Mouse (Mus musculus) megakaryocyte, embryonic 14.5 days (primary cell): ENCODE data around the gene Rdh8. TPM values are rescaled to one million over a fixed set of nuclear protein-coding genes. Genes with fewer than 3 reads are reported as not detected.

Experiments
- H3K27me3 ChIP-seq: replicated peaks from 2 replicates; pipeline ENCODE3; 2012; ENCODE audit warnings: inconsistent platforms
- H3K36me3 ChIP-seq: replicated peaks from 2 replicates; pipeline ENCODE3; 2012; ENCODE audit warnings: low read length, inconsistent platforms, mixed read lengths
- H3K4me1 ChIP-seq: 2 replicates; pipeline ENCODE4 v1.6.1; 2012; ENCODE audit warnings: inconsistent platforms
- H3K4me3 ChIP-seq: replicated peaks from 2 replicates; pipeline ENCODE3; 2012; ENCODE audit warnings: moderate library complexity, mild to moderate bottlenecking, inconsistent platforms
- H3K9me3 ChIP-seq: 2 replicates; pipeline ENCODE4 v1.6.1; 2012; ENCODE audit warnings: inconsistent platforms
- FLI1 ChIP-seq: IDR thresholded peaks from 2 replicates; pipeline ENCODE4 v1.6.1; 2012; ENCODE audit warnings: low read length, inconsistent platforms, mixed read lengths
- GATA1 ChIP-seq: IDR thresholded peaks from 3 replicates; pipeline ENCODE4 v1.6.1; 2012; ENCODE audit warnings: mixed read lengths, low read length, inconsistent platforms, borderline replicate concordance
- polyA plus RNA-seq: library from polyadenylated mRNA; stranded (reverse); fragments of >175 nt; gene quantifications from 2 replicates; pipeline ENCODE4 v1.2.3, GENCODE M21; 2012; ENCODE audit warnings: low replicate concordance; ENCODE audit not compliant: insufficient read depth

The Rdh8 gene
- polyA plus RNA-seq: not detected in 2 replicates

GRCm38 (mm10) chr9:20818236-20818635, at the start of gene Rdh8:
Gene Rdh8 (plus strand): TSS chr9:20818503.
- no peaks in the 10 kb centered on the region for H3K9me3 ChIP-seq
- TF ChIP-seq GATA1 (no peak), FLI1 (no peak)
- H3K4me3 ChIP-seq: no peak within 1 kb of the TSS
- peaks cover 47% of the 10 kb centered on the region for H3K27me3 ChIP-seq
- no peaks in the 10 kb centered on the region for H3K36me3 ChIP-seq
- peaks cover 7% of the 10 kb centered on the region for H3K4me1 ChIP-seq

GRCm38 (mm10) chr9:20781286-20781685, 37.0 kb upstream of the Rdh8 start:
- TF ChIP-seq GATA1: no peak
- no peak for TF ChIP-seq FLI1
- Histone ChIP-seq H3K36me3 (no peaks in the 10 kb centered on the region), H3K4me3 (no peak overlapping the region), H3K27me3 (peaks cover 26% of the 10 kb centered on the region), H3K4me1 (no peaks in the 10 kb centered on the region), H3K9me3 (peaks cover 43% of the 10 kb centered on the region)

GRCm38 (mm10) chr9:20785055-20785454, 33.2 kb upstream of the Rdh8 start:
- TF ChIP-seq FLI1: no peak
- TF ChIP-seq GATA1: no peak
- Histone ChIP-seq H3K36me3 (no peaks in the 10 kb centered on the region), H3K4me3 (no peak overlapping the region), H3K9me3 (peaks cover 39% of the 10 kb centered on the region), H3K4me1 (no peaks in the 10 kb centered on the region), H3K27me3 (peaks cover 32% of the 10 kb centered on the region)

- Histone ChIP-seq H3K9me3 (peaks cover 21% of the 10 kb centered on the region), H3K4me1 (0 out of 2 replicates have a peak, but pooled peaks cover 4% of the 10 kb centered on the region), H3K4me3 (no peak overlapping the region), H3K27me3 (peaks cover 37% of the 10 kb centered on the region), H3K36me3 (no peaks in the 10 kb centered on the region)
- TF ChIP-seq FLI1 (no peak), GATA1 (no peak)
Measured at GRCm38 (mm10) chr9:20787992-20788391, 30.3 kb upstream of the Rdh8 start.

DNA sequence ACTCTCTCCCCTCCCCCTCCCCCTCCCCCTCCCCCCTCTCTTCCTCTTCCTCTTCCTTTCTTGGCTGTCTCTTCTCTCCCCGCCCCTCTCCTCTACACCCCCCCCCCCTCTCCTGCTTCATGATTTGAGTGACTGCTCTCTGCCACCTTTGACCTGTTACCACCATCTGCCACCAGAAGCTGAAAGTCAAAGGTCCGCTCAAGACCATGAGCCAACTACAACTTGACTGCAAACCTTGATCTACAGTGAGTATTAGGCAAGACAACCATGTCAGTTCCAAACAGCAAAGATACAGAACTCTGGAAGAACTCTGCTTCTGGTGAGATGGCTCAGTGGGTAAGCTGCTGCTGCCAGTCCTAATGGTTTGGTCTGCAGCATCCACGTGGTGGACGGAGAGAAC, 28.7 kb upstream of the Rdh8 start:
- H3K27me3 ChIP-seq: peaks cover 34% of the 10 kb centered on the region
- H3K4me1 ChIP-seq: peaks cover 18% of the 10 kb centered on the region
- H3K9me3 ChIP-seq: peaks cover 11% of the 10 kb centered on the region
- H3K4me3 ChIP-seq: no peak overlapping the region
- H3K36me3 ChIP-seq: no peaks in the 10 kb centered on the region
- no peak for TF ChIP-seq GATA1
- TF ChIP-seq FLI1: no peak

DNA sequence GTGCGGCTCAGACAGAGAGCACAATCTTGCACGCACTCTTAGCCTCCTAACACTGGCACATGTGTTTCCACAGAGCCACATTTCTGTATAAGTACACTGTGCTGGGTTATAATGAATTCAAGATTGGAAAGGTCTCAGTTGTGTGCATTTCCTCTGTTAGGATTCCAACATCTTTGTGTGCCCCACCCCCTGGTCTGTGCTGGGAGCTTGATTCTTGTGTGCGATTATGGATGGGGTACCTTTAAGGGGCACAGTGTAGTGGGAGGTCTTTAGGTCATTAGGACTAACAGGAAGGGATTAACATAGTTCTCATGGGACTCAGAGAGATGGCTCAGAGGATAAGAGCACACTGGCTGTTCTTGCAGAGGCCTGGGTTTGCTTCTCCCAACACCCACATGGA, 28.0 kb upstream of the Rdh8 start:
- Histone ChIP-seq H3K4me1 (peaks cover 22% of the 10 kb centered on the region), H3K9me3 (peaks cover 11% of the 10 kb centered on the region), H3K4me3 (no peak overlapping the region), H3K36me3 (no peaks in the 10 kb centered on the region), H3K27me3 (peaks cover 32% of the 10 kb centered on the region)
- no peak for TF ChIP-seq GATA1

GRCm38 (mm10) chr9:20794108-20794806, 24.0 kb upstream of the Rdh8 start:
- H3K9me3 ChIP-seq: no peaks in the 10 kb centered on the region
- H3K4me3 ChIP-seq: peak overlapping the region; percentile 77
- no peaks in the 10 kb centered on the region for H3K36me3 ChIP-seq
- H3K4me1 ChIP-seq: peaks cover 33% of the 10 kb centered on the region
- peaks cover 36% of the 10 kb centered on the region for H3K27me3 ChIP-seq
- TF ChIP-seq GATA1 (no peak), FLI1 (no peak)

DNA sequence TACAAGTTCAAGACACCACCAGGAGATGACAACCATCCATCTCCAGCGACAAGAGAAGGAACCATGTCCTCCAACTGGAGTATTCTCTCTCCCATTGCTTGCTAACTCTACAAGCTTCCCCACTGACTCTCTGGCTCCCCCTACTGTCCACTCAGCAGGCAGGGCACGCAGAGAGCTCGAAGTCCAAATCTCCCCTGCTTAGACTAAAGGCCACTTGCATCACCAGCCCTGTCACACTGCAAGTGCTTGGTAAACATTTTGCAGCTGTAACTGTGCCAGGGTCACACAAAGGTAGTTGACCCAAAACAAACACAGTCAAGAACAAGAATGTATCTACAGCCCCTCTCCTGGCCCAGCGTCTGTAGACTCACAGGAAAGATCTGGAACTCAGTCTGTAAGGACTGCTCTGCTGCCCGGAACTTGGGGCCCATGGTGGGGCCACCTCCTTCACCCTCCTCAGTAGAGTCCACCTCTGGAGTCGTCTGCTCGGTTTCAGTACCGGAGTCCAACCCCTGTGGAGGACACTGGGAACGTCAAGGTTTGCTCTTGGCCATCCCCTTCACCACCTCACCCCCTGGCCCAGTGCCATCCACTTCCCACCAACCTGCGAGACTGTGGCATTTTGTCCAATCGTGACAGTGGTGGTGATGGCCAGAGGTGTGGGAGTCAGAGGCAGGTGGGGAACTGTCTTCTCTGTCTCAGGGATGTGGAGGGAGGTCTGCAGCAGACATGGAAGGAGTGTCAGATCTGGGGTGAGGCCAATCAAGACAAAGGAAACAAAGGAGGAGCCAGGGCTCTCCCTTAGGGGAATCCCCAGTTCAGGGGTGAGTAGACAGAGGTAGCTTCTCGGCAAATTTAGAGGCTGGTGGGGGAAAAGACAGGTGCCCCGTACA, 13.8 kb upstream of the Rdh8 start:
- 0 out of 2 replicates have a peak, but pooled peaks cover 4% of the 10 kb centered on the region for H3K4me1 ChIP-seq
- H3K27me3 ChIP-seq: peaks cover 60% of the 10 kb centered on the region
- TF ChIP-seq FLI1 (no peak), GATA1 (no peak)
- no peaks in the 10 kb centered on the region for H3K36me3 ChIP-seq
- H3K4me3 ChIP-seq: no peak overlapping the region
- H3K9me3 ChIP-seq: no peaks in the 10 kb centered on the region

DNA sequence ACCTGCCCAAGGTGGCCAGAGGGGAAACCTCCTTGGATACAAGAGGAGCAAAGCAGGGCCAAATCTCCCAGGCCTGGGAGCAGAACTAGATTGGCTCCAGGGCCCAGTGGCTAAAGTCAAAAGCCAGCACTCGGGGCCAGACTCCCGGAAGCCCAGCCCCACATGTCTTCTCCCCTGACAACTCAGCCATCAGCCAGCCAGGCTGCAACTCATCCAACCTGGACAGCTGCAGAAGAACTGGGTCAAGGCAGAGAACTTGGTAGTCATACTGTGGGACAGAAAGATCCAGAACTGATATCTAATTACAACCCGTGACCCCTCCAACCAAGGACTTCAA, 13.2 kb upstream of the Rdh8 start:
- no peak for TF ChIP-seq FLI1
- no peak for TF ChIP-seq GATA1
- H3K36me3 ChIP-seq: no peaks in the 10 kb centered on the region

DNA sequence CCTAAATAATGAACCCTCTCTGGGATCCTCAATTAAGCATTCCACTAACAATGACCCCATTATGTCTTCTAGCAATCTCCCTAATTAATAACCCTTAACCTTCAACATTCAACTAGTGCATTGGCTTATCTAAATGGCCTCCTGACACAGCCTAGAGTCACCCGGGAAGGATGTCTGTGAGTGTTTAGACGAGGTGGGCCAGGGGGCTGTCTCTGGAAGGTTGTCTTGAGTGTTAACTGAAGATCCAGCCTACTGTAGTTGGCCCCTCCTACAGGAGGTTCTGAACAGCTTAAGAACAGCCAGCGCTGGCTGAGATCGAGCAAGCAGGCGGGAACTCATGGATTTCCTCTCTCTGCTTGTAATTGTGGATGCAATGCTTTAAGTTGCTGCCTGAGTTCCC, 12.6 kb upstream of the Rdh8 start:
- Histone ChIP-seq H3K36me3 (no peaks in the 10 kb centered on the region), H3K9me3 (no peaks in the 10 kb centered on the region), H3K27me3 (peaks cover 58% of the 10 kb centered on the region), H3K4me1 (0 out of 2 replicates have a peak, but pooled peaks cover 4% of the 10 kb centered on the region), H3K4me3 (no peak overlapping the region)
- no peak for TF ChIP-seq FLI1
- no peak for TF ChIP-seq GATA1

More for the DNA sequence above, 13.2 kb upstream of the Rdh8 start:
- Histone ChIP-seq H3K27me3 (peaks cover 58% of the 10 kb centered on the region), H3K4me1 (0 out of 2 replicates have a peak, but pooled peaks cover 4% of the 10 kb centered on the region), H3K4me3 (no peak overlapping the region), H3K9me3 (no peaks in the 10 kb centered on the region)
